Mouse (Mus musculus) midbrain, embryonic 12.5 days (tissue): ENCODE data around the gene Myo1g. TPM values are rescaled to one million over a fixed set of nuclear protein-coding genes. Genes with fewer than 3 reads are reported as not detected.
"Not testable (repeated sequence)": the region's sequence is repeated elsewhere in the genome, so short reads cannot be mapped to it uniquely, and the experiment has no call there.

Experiments used
- ATAC-seq: fragments of 200-750 bp; cut with Nextera tagmentation; 2 replicates; pipeline ENCODE4 v1.8.0; 2017; ENCODE audit warnings: low read depth, moderate TSS enrichment, moderate library complexity; ENCODE audit not compliant: low FRiP score
- H3K27ac ChIP-seq: fragments of 300-500 bp; sonication (generic); replicated peaks from 2 replicates; pipeline ENCODE4 v1.5.1; 2016; ENCODE audit warnings: mild to moderate bottlenecking
- H3K27me3 ChIP-seq: fragments of 300-500 bp; sonication (generic); 2 replicates; pipeline ENCODE4 v1.6.1; 2016; ENCODE audit warnings: mild to moderate bottlenecking
- H3K36me3 ChIP-seq: fragments of 300-500 bp; sonication (generic); 2 replicates; pipeline ENCODE4 v1.6.1; 2016
- H3K4me1 ChIP-seq: fragments of 300-500 bp; sonication (generic); 2 replicates; pipeline ENCODE4 v1.6.1; 2016
- H3K4me2 ChIP-seq: fragments of 300-500 bp; sonication (generic); replicated peaks from 2 replicates; pipeline ENCODE4 v1.6.1; 2016; ENCODE audit warnings: mild to moderate bottlenecking, moderate library complexity
- H3K4me3 ChIP-seq: fragments of 300-500 bp; sonication (generic); 2 replicates; pipeline ENCODE4 v1.5.1; 2016; ENCODE audit warnings: mild to moderate bottlenecking
- H3K9ac ChIP-seq: fragments of 300-500 bp; sonication (generic); replicated peaks from 2 replicates; pipeline ENCODE4 v1.6.1; 2016; ENCODE audit warnings: mild to moderate bottlenecking, moderate library complexity
- H3K9me3 ChIP-seq: fragments of 300-500 bp; sonication (generic); 2 replicates; pipeline ENCODE4 v1.6.1; 2016; ENCODE audit warnings: mild to moderate bottlenecking
- WGBS: fragments of 180-500 bp; shearing (Covaris S2); methylation state at CpG from one replicate; pipeline ENCODE4 v1.1.7; 2016; 5-methylcytosine and 5-hydroxymethylcytosine counted together
- polyA plus RNA-seq: library from polyadenylated mRNA; unstranded; fragments of >200 nt; fragmentation: Nextera tagmentation; extraction: Ambion mirVana; gene quantifications from 2 replicates; pipeline ENCODE4 v1.2.1, GENCODE M21; 2016

Gene Myo1g
- polyA plus RNA-seq, 1 experiment from 2014 or later: 0.47 TPM

DNA sequence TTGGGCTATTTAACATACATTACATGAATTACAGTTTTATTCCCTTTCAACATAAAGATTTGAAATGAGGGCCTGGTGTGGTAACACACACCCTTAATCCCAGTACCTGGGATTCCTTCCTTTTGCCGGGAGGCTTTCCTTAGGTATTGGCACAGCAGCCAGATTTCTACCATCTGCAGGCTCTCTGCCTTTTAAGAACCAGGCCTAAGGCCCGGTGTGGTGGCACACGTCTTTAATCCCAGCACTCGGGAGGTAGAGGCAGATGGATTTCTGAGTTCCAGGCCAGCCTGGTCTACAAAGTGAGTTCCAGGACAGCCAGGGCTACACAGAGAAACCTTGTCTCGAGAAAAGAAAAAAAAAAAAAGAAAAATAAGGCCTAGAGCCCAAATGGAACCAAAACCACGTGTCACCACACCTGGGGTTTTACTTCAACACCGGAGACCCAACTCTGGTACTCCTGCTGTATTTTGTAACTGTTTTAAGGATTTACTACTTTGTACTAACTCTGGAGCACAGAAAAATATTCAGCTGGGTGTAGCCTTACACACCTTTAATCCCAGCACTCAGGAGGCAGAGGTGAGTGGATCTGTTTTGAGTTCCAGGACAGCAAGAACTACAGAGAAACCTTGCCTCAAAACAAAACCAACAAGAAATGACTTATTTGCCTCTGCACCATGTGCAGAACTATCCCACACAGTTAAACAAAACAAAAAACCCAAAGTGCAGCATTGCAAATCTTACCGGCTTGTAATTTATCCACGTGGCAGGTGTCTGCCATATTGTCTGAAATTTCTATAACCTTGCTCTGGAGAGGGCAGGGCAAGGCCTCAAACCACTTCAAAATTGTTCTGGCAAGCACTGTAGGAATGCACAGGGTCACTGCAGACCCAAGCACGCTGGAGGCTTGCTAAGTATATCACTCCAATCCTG, 6.8 kb upstream of the Myo1g start:
- H3K4me3 ChIP-seq: peak overlapping the region; percentile 60
- H3K27me3 ChIP-seq: no peaks in the 10 kb centered on the region
- H3K4me2 ChIP-seq: peak overlapping the region; percentile 93
- H3K9ac ChIP-seq: peak overlapping the region; percentile 78
- peak; percentile 5; the same call in 1 of the 2 replicates for ATAC-seq
- H3K4me1 ChIP-seq: peaks cover 22% of the 10 kb centered on the region
- no peaks in the 10 kb centered on the region for H3K9me3 ChIP-seq
- 22% methylated on average over 10 of the region's 10 CpGs for WGBS
- H3K36me3 ChIP-seq: peaks cover 31% of the 10 kb centered on the region
- H3K27ac ChIP-seq: no peak overlapping the region

DNA sequence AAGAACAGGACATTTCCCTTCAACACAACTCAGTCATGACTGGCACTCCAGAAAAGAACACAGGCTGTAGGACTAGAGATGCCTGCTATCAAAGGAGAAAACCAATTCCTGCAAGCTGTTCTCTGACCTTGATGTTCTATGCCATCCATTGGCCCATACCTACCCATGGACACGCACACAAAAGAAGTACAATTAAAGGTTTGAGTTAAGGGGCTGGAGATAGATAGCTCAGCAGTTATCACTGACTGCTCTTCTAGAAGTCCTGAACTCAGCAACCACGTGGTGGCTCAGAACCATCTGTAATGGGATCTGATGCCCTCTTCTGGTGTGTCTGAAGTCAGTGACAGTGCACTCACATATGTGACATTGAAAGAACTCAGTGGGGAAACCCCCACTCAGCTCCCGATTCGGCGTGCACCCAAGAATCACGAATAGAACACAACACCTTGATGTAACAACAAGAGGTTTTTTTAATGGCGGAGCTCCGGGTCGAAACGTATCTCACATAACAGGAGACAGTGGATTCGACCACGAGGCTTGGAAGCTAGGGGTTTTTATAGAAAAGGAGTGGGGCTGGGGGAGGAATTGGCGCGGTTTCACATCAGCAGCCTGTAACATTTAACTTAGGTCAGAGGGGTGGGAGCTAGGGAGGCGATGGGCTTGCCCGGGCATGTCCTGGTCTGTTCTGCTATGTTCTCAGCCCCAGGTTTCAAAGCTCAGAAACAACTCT, 5.9 kb upstream of the Myo1g start:
- not testable (repeated sequence) for H3K27me3 ChIP-seq, ATAC-seq, H3K9me3 ChIP-seq, H3K27ac ChIP-seq
- 71% methylated on average over 12 of the region's 16 CpGs for WGBS
- peak overlapping the region; percentile 93 for H3K4me2 ChIP-seq
- H3K9ac ChIP-seq: peak overlapping the region; percentile 78; the same call in 1 of the 2 replicates
- peak overlapping the region; percentile 60 for H3K4me3 ChIP-seq
- peaks cover 22% of the 10 kb centered on the region for H3K4me1 ChIP-seq
- peaks cover 31% of the 10 kb centered on the region for H3K36me3 ChIP-seq

DNA sequence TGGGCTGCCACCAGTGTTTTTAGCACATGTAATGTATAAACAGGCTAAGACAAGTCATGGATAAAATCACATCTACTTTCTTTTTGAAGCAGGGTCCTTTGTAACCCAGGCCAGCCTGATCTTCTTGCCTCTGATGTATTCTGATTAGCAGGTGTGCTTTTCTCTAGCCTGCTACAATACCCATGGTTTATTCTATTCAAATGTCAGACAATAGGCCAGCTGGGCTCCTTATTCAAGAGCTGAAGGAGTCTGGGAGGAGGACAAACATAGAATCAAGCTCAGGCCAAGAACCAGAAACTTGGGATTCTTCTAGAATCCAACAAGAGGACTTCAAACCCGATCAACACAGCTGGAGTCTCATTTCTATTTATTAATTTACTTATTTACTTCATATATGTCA, 4.5 kb upstream of the Myo1g start:
- Histone ChIP-seq H3K27me3 (no peaks in the 10 kb centered on the region), H3K4me1 (peaks cover 22% of the 10 kb centered on the region), H3K4me3 (no peak overlapping the region), H3K36me3 (peaks cover 31% of the 10 kb centered on the region), H3K4me2 (no peak overlapping the region), H3K9me3 (no peaks in the 10 kb centered on the region), H3K9ac (no peak overlapping the region), H3K27ac (0 out of 2 replicates have a peak overlapping the region, but pooled peaks have one; percentile 17)
- no peak for ATAC-seq
- WGBS: 59% methylated on average over 1 of the region's 1 CpGs

DNA sequence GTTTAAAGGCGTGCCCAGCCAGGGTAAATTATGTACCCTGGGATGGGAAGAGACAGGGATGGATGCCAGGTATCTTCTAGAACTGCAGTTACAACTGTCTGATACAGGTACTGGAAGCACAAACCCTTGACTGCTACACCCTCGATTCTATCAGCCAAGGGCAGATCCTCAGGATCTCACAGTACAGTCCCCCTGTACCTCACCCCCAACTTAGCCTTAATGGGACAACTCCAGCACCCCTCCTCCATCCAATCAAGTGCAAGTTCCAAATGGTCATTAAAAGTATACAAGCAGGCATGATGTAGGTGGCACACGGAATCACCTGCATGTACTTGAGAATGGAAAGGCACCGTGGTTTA, 4.1 kb upstream of the Myo1g start:
- 0 out of 2 replicates have a peak overlapping the region, but pooled peaks have one; percentile 17 for H3K27ac ChIP-seq
- no peaks in the 10 kb centered on the region for H3K27me3 ChIP-seq
- no peak for ATAC-seq
- peaks cover 22% of the 10 kb centered on the region for H3K4me1 ChIP-seq
- peaks cover 31% of the 10 kb centered on the region for H3K36me3 ChIP-seq
- no peak overlapping the region for H3K4me2 ChIP-seq
- no peak overlapping the region for H3K4me3 ChIP-seq
- H3K9me3 ChIP-seq: no peaks in the 10 kb centered on the region
- WGBS: 89% methylated on average over 4 of the region's 4 CpGs
- no peak overlapping the region for H3K9ac ChIP-seq

DNA sequence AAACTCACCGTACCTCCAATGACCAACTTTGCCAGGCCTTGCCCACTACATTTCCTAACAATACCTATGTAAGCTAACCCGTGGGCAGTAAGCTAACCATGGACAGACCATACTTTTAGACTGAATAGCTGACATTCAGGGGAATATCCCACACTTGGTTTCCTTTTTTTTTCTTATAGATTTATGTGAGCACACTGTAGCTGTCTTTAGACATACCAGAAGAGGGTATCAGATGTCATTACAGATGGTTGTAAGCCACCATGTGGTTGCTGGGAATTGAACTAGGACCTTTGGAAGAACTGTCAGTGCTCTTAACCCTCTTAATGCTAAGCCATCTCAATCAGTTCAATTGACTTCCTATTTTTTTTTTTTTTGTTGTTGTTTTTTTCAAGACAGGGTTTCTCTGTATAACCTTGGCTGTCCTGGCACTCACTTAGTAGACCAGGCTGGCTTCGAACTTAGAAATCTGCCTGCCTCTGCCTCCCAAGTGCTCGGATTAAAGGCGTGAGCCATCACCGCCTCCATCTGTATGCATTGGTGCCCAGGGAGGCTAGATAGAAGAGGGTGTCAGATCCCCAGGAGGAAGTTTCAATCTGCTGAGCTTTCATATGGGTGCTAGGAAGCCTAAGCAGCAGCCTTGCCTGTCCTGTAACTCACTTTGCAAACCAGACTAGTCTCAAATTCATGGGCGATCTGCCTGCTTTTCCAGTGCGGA, 3.6 kb upstream of the Myo1g start:
- peaks cover 22% of the 10 kb centered on the region for H3K4me1 ChIP-seq
- H3K4me2 ChIP-seq: no peak overlapping the region
- no peaks in the 10 kb centered on the region for H3K9me3 ChIP-seq
- H3K36me3 ChIP-seq: peaks cover 31% of the 10 kb centered on the region
- no peak for ATAC-seq
- H3K4me3 ChIP-seq: no peak overlapping the region
- 0 out of 2 replicates have a peak overlapping the region, but pooled peaks have one; percentile 17 for H3K27ac ChIP-seq
- 93% methylated on average over 8 of the region's 8 CpGs for WGBS
- H3K27me3 ChIP-seq: no peaks in the 10 kb centered on the region
- H3K9ac ChIP-seq: no peak overlapping the region

DNA sequence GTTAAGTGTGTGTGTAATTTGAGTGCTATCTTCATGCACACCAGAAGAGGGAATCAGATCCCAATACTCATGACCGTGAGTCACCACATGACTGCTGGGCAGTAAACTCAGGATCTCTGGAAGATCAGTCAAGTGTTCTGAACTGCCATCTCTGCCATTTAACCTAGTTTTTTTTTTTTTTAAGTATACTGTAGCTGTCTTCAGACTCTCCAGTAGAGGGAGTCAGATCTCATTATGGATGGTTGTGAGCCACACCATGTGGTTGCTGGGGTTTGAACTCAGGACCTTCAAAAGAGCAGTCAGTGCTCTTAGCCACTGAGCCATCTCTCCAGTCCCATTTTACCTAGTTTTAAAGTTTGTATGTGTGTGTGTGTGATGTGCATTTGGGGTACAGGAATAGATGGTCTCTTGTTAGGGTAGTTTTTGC, 2.9 kb upstream of the Myo1g start:
- 47% methylated on average over 1 of the region's 1 CpGs for WGBS
- no peak for ATAC-seq

DNA sequence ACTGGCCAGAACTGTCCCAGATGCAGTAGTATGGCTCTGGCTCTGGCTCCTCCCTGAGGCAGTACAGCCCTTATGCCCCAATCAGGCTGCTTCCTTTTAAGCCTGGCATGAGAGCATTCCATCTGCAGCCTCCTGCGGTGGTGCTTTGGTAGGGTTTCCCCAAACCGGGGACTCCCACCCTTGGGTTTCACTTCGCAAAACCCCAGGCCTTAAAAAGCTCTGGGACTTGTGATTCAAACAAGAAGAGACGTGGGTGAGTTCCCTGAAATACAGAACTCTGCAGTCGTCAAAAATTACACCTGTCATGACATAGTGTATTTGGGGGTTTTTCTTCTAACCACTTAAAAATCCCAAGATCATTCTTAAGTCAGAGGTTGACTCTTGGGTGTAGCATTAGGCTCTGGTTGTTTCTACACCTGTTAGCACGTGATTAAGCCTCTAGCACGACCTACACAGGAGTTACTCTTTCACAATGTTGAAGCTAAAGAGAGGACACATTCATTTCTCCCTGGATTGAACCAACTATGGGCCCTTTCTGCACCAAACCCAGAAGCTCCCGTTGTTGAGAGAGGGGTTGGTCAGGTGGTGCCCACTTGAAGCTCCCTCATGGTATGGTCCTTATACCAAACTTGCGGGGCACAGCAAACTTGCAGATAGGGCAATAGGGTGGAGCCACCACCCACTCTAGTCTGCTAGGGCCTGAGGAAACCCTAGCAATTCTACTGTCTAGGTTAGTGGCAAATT, 2.2 kb upstream of the Myo1g start:
- no peaks in the 10 kb centered on the region for H3K27me3 ChIP-seq
- no peak overlapping the region for H3K9ac ChIP-seq
- no peak overlapping the region for H3K4me2 ChIP-seq
- no peak overlapping the region for H3K27ac ChIP-seq
- no peaks in the 10 kb centered on the region for H3K9me3 ChIP-seq
- H3K4me1 ChIP-seq: peaks cover 18% of the 10 kb centered on the region
- no peak overlapping the region for H3K4me3 ChIP-seq
- H3K36me3 ChIP-seq: peaks cover 31% of the 10 kb centered on the region
- ATAC-seq: no peak
- 74% methylated on average over 9 of the region's 9 CpGs for WGBS

More for the DNA sequence above, 2.9 kb upstream of the Myo1g start:
- H3K27me3 ChIP-seq: no peaks in the 10 kb centered on the region
- no peak overlapping the region for H3K4me2 ChIP-seq
- H3K9me3 ChIP-seq: no peaks in the 10 kb centered on the region
- H3K4me1 ChIP-seq: peaks cover 22% of the 10 kb centered on the region
- no peak overlapping the region for H3K27ac ChIP-seq
- no peak overlapping the region for H3K9ac ChIP-seq
- no peak overlapping the region for H3K4me3 ChIP-seq
- peaks cover 31% of the 10 kb centered on the region for H3K36me3 ChIP-seq

DNA sequence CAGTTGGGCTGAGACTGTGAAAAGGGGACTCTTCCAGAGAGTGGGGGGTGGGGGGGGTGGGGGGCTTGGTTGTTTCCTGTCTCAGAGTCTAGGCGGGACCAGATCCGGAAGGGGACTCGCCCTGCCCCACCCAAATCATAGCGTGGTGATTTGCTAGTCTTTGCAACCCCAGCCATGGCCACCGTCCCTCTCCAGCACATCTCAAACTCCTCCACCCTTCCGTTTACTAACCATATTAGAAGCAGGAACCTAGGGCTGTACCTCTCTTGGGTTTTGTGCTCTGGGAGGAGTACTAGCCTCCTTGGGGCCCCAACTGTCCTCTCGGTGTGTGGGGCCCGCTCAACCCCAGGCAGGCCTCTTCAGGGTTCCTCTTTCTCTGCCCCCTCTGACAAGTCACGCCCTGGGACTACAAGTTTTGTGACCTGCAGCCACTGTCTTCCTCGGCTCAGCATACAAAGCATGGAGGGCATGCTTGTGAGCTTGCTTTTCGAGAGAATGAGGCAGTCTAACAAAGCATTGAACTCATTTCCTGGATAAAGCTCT, 1.2 kb downstream of the Myo1g start:
- H3K9me3 ChIP-seq: no peaks in the 10 kb centered on the region
- no peak overlapping the region for H3K4me3 ChIP-seq
- H3K27ac ChIP-seq: no peak overlapping the region
- H3K4me2 ChIP-seq: no peak overlapping the region
- no peaks in the 10 kb centered on the region for H3K4me1 ChIP-seq
- ATAC-seq: no peak
- no peak overlapping the region for H3K9ac ChIP-seq
- H3K27me3 ChIP-seq: no peaks in the 10 kb centered on the region
- H3K36me3 ChIP-seq: peaks cover 10% of the 10 kb centered on the region
- 81% methylated on average over 11 of the region's 11 CpGs for WGBS

DNA sequence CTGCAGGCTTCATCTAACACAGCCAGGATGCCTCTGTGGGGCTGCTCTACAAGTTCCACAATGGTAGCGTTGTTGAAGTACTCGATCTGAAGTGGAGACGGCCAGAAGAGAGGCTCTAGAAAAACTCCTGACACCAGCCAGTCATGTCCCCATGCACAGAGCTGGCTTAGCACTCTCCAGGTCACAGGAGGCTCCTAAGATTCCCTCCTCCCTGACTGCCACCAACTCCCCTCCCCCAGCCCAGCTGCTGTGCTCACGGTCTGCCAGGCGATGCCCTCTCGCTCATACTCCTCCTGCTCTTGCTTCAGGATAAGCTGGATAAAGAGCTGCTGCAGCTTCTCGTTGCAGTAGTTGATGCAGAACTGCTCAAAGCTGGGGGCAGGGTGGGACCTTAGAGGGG, 5.9 kb downstream of the Myo1g start:
- Histone ChIP-seq H3K4me2 (no peak overlapping the region), H3K36me3 (no peaks in the 10 kb centered on the region), H3K27me3 (no peaks in the 10 kb centered on the region), H3K9me3 (no peaks in the 10 kb centered on the region), H3K27ac (no peak overlapping the region), H3K4me1 (no peaks in the 10 kb centered on the region), H3K4me3 (no peak overlapping the region), H3K9ac (no peak overlapping the region; the same call in 1 of the 2 replicates)
- ATAC-seq: no peak
- WGBS: 35% methylated on average over 7 of the region's 7 CpGs

DNA sequence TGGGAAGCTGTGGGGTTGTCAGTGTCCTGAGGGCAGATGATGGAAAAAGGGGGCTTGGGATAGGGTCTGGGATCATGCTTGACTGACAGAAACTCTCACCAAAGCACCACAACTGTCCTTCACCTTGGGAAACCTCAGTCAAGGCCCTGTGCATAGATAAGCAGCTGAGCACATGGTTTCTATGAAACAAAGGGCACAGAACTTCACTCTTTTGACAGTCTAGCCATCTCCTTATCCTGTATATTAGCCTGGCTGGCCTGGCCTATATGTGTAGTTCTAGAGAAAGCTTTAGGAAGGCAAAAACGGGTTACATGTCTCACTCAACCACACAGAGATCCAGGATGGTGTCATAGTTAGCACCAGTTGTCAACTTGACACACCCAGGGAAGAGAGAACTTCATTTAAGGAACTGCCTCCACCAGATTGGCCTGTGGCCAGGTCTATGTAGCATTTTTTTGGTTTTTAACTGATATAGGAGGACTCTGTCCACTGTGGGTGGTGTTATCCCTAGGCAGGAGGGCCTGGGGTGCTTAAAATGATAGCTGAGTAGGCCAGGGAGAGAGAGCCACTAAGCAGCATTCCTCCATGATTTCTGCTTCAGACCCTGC, 12.4 kb downstream of the Myo1g start:
- H3K4me1 ChIP-seq: no peaks in the 10 kb centered on the region
- no peak overlapping the region for H3K9ac ChIP-seq
- no peak for ATAC-seq
- no peak overlapping the region for H3K4me2 ChIP-seq
- H3K9me3 ChIP-seq: no peaks in the 10 kb centered on the region
- H3K4me3 ChIP-seq: no peak overlapping the region
- H3K27me3 ChIP-seq: no peaks in the 10 kb centered on the region
- 57% methylated on average over 1 of the region's 1 CpGs for WGBS
- H3K27ac ChIP-seq: no peak overlapping the region
- H3K36me3 ChIP-seq: no peaks in the 10 kb centered on the region

DNA sequence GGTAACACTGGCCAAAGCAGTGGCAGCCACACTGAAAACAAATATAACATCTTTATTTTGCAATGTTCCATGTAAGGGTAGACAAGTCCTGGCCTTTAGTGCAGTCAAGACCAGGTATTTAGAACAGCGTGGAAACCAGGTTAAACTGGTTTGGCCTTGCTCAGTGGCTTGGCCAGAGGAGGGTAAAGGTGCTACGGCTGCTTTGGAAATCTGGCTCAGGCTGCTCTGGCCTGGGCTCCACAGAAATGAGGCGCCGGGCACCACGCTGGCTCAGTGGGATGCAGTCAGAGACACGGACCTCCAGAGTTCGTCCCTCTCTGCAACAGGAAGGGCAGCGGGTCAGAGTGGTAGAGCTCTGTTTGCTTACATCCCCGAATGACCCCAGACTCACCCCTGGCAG, 14.2 kb downstream of the Myo1g start:
- no peak for ATAC-seq
- no peak overlapping the region for H3K27ac ChIP-seq
- WGBS: 90% methylated on average over 9 of the region's 9 CpGs
- H3K9ac ChIP-seq: no peak overlapping the region
- no peaks in the 10 kb centered on the region for H3K4me1 ChIP-seq
- no peaks in the 10 kb centered on the region for H3K9me3 ChIP-seq
- no peak overlapping the region for H3K4me3 ChIP-seq
- no peaks in the 10 kb centered on the region for H3K27me3 ChIP-seq
- no peaks in the 10 kb centered on the region for H3K36me3 ChIP-seq
- H3K4me2 ChIP-seq: no peak overlapping the region
